Mouse (Mus musculus) B cell, adult 2 months (primary cell): Measurements from ENCODE around the gene Eps15.
A peak's percentile ranks its signal among the peaks of the same experiment; 100 is the strongest.
"Not testable (repeated sequence)": the region's sequence is repeated elsewhere in the genome, so short reads cannot be mapped to it uniquely, and the experiment has no call there.

Experiments used
- DNase-seq, 2 experiments: peaks; one replicate each; pipeline ENCODE4 v3.0.0; 2022

The Eps15 gene

DNA sequence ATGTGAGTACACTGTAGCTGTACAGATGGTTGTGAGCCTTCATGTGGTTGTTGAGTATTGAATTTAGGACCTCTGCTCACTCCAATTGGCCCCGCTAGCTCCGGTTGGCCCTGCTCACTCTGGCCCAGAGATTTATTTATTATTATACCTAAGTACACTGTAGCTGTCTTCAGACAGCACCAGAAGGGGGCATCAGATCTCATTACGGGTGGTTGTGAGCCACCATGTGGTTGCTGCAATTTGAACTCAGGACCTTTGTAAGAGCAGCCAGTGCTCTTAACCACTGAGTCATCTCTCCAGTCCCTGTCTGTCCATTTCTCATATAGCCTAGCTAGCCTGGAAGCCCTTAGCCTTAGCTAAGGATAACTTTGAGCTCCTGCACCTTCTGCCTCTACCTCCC lies 124.8 kb downstream of the Eps15 start:
- DNase-seq, result not testable (repeated sequence)

DNA sequence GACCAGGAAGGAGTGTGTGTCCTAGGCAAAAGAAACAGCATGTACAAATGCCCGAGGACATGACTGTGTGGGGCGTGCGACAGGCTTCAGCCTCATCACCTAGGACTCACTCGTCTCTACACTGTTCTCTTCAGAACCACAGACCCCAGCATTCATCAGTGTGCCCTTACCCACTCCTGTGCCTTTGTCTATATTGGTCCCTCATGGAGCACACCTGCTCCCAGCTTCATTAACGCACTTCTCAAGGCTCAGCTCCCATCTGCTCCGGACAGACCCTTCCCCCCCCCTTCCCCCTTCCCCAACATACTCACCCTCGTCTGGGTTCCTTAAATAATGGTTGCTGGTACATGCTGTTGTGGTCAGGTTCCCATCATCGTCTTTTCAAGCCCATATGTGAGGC lies 125.3 kb downstream of the Eps15 start:
- no peak for DNase-seq

DNA sequence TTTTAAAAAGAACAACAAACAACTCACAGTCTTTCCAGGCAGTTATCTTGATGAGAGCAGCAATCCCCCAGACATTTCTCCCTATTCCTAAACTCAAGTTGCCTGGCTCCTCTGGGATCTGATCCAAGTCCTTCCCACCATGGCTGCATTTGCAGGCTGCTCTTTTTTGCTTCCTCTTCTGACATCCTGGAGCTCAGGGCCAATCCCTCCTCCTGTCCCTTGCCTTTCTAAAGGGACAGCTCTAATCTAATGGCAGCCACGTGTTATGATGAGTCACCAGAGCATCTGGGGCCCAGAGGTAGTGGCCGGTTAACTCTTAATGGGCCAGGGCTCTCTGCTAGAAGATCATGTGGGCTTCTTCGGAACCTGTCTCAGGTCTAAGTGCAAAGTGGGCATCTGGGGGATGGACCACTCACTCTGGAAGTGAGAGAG lies 126.0 kb downstream of the Eps15 start:
- no peak for DNase-seq

DNA sequence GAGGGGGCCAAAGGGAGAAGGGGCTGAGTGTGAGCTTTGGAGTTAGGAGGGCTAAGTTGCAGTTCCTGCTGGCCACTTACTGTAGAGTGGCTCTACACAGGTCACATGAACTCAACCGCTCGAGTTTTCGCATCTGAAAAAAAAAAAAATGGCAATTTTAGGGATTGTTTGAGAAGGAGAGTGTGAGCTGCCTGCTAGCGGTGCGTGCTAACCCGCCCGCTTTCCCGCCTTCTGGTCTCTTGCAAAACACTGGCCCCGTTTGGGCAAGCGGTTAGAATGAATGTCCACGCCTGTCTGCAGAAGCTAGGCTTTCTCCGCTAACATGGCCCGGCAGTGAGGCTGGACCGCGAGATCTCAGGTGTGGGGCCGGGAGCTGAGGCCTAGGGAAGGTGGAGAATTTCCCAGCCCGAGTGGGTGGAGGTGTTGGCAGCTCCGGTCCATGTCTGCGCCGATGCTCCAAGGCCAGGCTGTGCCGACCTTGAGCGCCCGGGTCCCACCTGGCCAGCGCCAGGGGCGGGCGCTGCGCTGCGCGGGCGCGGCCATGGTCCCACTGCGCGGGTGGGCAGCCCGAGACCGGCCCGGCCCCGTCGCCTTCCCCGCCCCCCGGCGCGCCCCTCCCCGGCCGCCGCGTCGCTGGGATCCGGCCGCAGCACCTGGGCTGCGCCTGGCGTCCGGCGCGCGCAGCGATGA lies 126.6 kb downstream of the Eps15 start, which contains the start of gene Ttc39a:
Ttc39a (plus strand) TSS at position 138 of the 690 bp plus-strand sequence.
- no peak for DNase-seq

DNA sequence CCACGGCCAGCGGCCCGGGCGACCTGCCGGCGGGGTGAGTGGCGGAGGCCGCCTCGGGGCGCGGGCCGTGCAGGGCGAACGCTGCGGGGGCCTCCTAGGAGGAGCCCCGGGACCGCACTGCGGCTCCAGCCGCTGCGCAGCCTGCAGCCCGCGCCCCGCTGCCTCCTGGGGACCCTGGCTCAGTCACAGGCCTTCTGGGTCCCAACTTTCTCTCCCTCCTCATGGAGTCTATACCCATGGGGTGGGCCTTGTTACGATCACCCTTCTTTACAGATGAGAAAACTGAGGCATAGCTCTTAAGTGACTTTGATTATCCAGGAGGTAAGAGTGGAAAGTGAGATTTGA lies 127.1 kb downstream of the Eps15 start:
- DNase-seq, result no peak

GRCm38 (mm10) chr4:109407701-109408485 lies 127.8 kb downstream of the Eps15 start:
- DNase-seq, result no peak

DNA sequence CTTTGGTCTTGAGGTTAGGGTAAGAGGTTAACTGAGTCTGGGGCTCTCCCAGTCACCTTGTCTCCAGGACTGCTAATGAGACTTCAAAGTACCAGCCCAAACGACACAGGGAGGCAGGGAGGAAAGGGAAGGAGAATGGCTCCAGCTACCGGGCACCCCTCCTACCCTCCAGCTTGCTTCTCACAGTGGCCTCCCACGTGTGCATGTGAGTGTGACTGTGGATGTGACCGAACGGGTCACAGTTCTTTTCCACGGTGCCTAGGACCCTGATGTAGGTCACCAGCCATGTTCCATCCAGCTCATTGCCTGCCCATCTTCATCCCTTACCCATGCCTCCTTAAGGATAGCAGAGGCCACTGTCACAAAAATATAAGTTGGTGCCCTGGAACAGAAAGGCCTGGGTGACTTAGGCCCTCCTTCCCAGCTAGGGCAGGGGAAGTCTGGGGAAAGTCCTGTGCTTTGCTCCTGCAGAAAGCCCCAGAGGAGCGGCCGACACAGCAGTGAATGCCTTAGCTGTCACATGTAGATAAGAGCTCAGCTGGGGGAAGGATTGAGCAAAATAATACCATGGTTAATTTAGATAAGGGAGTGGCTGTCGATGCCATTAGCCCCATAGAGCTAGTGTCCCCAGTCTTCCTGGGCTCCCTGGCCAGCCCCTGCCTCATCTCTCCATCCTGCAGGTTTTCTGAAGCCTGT lies 130.8 kb downstream of the Eps15 start:
- no peak for DNase-seq

DNA sequence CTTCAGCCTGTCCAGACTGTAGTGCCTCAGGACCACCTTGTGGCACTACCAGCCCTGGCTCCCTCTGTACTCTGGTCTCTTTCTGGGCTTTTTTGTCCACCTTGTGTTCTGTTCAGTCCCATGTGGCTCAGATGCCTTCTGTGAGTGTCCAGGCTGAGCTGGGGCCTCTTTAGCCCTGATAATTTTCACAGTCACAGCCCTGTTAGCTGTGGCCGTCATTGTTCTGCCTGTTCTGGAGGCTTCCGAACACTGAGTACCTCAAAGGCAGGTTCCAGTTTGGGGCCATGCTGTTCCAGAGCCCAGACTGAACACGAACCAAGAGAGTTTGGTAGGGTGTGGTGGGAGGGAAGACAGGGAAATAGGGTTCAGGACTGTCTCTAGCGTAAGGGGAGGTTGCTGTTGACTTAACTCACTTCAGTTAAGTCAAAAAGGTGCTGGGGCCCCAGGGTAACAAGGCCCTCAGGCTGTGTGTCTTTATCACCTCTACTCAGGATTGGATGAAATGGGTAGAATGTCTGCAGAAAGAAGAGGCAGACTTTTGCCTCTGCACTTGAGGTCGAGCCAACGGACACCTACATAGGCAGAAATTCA lies 131.4 kb downstream of the Eps15 start:
- no peak for DNase-seq

DNA sequence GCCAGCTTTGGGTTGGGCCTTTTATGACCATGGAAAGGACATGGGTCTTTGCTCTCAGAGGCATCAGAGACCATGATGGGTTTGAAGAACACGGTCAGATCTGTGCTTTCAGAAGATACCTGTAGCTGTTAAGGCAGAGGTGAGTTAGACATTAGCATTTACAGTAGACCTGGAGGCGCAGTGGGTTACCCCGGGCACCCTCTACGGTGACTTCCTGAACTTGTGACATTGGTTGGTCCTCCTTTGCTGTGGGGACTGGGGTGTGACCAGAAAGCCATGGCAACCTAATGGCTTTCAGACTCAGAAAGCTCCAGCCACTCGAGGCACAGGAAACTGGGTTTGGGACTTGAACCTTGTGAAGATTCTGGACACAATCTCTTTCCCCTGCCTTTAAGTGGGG lies 132.2 kb downstream of the Eps15 start:
- no peak for DNase-seq

- DNase-seq, result no peak
Measured at GRCm38 (mm10) chr4:109417998-109418397, 137.9 kb downstream of the Eps15 start.

- DNase-seq, result peak; percentile 35 to 49
Measured at GRCm38 (mm10) chr4:109419017-109419416, 138.9 kb downstream of the Eps15 start.

DNA sequence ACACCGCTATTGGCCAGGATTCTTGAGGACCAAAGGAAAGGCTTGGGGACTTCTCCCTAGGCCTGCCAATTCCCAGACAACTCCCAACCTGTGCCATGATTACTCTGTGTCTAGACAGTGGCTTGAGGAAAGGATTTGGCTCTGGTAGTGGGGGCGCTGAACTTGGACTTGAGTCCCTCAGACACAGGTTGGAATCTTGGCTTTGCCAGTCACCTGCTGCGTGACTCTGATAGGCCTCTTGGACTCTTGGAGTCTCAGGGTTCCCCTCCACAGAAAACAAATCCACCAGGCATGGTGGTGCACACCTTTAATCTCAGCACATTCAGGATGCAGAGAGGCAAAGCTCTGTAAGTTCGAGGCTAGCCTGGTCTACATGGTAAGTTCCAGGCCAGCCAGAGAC lies 139.5 kb downstream of the Eps15 start:
- no peak for DNase-seq

- DNase-seq, result peak; percentile 27 to 38
Measured at GRCm38 (mm10) chr4:109420138-109420795, 140.2 kb downstream of the Eps15 start.

DNA sequence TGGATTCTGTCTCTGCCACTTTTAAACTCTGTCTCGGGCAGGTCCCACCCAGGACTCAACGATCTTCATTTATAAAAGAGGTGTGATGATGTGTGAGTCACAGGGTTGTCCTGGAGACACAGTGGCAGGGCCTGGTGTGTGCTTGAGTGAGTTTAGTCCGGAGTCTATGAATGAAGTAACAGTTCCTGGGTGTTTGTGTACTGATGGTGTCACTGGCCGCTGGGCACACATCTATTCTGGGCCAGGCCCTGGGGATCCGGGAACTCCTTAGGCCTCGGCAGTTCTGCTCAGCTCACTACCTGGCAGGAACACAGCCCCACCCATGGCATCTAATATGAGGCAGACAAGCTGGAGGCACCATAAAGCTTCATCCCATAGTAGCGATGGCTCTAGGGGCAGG lies 141.5 kb downstream of the Eps15 start:
- no peak for DNase-seq

- DNase-seq, result no peak
Measured at GRCm38 (mm10) chr4:109422436-109422835, 142.4 kb downstream of the Eps15 start.

- no peak for DNase-seq
Measured at GRCm38 (mm10) chr4:109423438-109423837, 143.4 kb downstream of the Eps15 start.

DNA sequence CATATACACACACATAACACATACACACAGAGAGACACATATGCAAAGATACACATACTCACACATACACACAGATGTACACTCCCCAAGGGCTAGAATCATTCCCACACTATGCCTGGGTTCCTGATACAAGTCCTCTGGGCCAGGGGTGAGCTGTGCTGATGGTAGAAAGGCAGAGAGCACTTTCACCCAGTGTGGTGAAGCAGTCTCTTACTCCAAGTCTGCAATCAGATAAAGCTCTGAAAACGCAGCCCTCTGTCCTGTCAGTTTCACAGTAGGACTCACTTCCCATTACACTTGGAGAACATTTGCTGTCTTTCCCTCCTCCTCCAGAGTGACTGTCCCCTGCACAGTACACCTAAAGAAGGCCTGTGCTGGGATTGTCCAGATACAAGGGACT lies 147.0 kb downstream of the Eps15 start:
- DNase-seq, result no peak

- DNase-seq, result no peak
Measured at GRCm38 (mm10) chr4:109430250-109430649, 150.2 kb downstream of the Eps15 start.

DNA sequence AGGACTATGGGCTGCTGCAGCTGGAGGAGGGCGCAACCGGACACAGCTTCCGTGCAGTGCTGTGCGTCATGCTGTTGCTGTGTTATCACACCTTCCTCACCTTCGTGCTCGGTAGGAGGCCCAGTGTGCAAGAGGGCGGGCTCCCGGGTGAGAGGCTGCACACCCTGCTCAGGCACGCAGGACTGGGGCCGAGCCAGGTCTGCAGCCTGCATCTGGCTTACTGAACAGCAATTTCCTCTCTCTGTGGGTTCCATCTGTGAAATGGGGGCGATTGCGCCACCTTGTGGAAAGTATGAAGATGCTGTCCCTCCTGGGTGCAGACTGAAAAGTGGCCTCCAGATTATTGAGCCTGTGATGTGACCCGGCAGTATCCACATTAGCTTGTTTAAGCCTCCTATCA lies 150.8 kb downstream of the Eps15 start:
- DNase-seq, result peak; percentile 62 to 63

DNA sequence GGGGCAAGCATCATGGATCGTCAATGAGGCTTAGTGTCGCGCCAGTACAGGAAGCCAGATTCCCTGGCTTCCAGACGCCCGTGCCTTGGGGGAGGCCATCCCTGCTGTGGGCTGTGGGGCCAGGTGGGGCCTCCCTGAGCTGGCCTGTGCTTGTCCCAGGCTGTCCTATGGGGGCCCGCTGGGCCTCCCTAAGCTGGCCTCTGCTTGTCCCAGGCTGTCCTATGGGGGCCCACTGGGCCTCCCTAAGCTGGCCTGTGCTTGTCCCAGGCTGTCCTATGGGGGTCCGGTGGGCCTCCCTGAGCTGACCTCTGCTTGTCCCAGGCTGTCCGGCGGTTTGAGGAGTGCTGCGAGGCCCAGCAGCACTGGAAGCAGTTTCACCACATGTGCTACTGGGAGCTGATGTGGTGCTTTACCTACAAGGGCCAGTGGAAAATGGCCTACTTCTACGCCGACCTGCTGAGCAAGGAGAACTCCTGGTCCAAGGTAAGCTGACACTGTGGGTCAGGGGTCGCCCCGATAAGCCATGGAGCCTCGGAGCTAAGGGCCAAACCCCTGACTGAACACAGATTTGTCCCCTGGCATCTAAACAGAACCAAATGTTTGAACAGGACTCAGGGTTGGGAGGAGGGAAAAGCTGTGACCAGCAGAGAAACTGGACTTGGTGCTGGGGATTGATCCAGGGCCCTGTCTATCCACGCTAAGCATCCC lies 152.8 kb downstream of the Eps15 start:
- no peak for DNase-seq

DNA sequence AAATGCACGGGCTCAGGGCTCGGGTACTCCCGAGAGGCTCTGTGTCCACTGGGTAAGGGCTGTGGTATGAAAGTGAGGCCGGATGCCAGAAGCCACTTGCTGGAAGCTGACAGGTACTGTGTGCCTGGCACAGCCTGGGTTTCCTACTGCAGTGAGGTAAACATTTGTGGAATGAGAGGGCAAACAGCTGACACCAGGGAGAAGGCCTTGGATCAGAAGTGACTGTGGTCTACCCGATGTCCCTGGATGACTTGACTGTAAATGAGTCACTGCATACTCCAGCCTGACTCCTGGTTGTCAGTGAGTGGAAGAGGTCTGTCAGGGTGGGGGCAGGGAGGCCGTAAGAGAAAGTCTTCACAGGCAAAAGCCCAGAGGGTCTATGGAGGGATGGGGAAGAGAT lies 153.6 kb downstream of the Eps15 start:
- DNase-seq, result no peak

- no peak for DNase-seq
Measured at GRCm38 (mm10) chr4:109434256-109434655, 154.2 kb downstream of the Eps15 start.
